Mouse (Mus musculus) small intestine, adult 2 months (tissue): ENCODE results near the gene Rad9b. TPM values are rescaled to one million over a fixed set of nuclear protein-coding genes. Genes with fewer than 3 reads are reported as not detected.

ENCODE experiments used
- H3K27ac ChIP-seq: fragments of 200-500 bp; 2 replicates; pipeline ENCODE4 v1.5.1; 2012; ENCODE audit warnings: low read depth, low read length, control low read depth, inconsistent platforms; ENCODE audit not compliant: insufficient read depth
- H3K27me3 ChIP-seq: fragments of 200-500 bp; 2 replicates; pipeline ENCODE4 v1.6.1; 2012; ENCODE audit warnings: mild to moderate bottlenecking, moderate library complexity, low read length, inconsistent platforms; ENCODE audit not compliant: control insufficient read depth, insufficient read depth
- H3K36me3 ChIP-seq: fragments of 200-500 bp; 2 replicates; pipeline ENCODE4 v1.6.1; 2012; ENCODE audit warnings: mild to moderate bottlenecking, low read length, control low read depth, inconsistent platforms; ENCODE audit not compliant: control insufficient read depth, insufficient read depth
- H3K4me1 ChIP-seq: fragments of 200-500 bp; 2 replicates; pipeline ENCODE4 v1.6.1; 2012; ENCODE audit warnings: low read length, inconsistent platforms, mixed read lengths; ENCODE audit not compliant: control insufficient read depth, insufficient read depth, insufficient read length
- H3K4me3 ChIP-seq: fragments of 200-500 bp; 2 replicates; pipeline ENCODE4 v1.5.1; 2012; ENCODE audit warnings: low read depth, mild to moderate bottlenecking, control low read depth, inconsistent platforms, low read length, moderate library complexity
- CTCF ChIP-seq: fragments of 200-500 bp; IDR thresholded peaks from 2 replicates; pipeline ENCODE4 v1.5.1; 2012; ENCODE audit warnings: low read depth, mild to moderate bottlenecking, control low read depth, inconsistent platforms, low read length, moderate library complexity, mixed read lengths; ENCODE audit not compliant: insufficient replicate concordance, insufficient read length; ENCODE audit errors: extremely low read depth
- POLR2A ChIP-seq: fragments of 200-500 bp; IDR thresholded peaks from 2 replicates; pipeline ENCODE4 v1.6.1; 2012; ENCODE audit warnings: low read depth, mild to moderate bottlenecking, control low read depth, inconsistent platforms, low read length, moderate library complexity
- WGBS: fragments of 180-500 bp; shearing (Covaris S2); methylation state at CpG from one replicate; pipeline ENCODE4 v1.1.7; 2018; 5-methylcytosine and 5-hydroxymethylcytosine counted together
- polyA plus RNA-seq: library from polyadenylated mRNA; depleted of rRNA; stranded (reverse); fragments of >200 nt; gene quantifications from 2 replicates; pipeline ENCODE4 v1.2.3, GENCODE M21; 2012

The Rad9b gene
- polyA plus RNA-seq, 1 experiment, result 0.98 TPM

DNA sequence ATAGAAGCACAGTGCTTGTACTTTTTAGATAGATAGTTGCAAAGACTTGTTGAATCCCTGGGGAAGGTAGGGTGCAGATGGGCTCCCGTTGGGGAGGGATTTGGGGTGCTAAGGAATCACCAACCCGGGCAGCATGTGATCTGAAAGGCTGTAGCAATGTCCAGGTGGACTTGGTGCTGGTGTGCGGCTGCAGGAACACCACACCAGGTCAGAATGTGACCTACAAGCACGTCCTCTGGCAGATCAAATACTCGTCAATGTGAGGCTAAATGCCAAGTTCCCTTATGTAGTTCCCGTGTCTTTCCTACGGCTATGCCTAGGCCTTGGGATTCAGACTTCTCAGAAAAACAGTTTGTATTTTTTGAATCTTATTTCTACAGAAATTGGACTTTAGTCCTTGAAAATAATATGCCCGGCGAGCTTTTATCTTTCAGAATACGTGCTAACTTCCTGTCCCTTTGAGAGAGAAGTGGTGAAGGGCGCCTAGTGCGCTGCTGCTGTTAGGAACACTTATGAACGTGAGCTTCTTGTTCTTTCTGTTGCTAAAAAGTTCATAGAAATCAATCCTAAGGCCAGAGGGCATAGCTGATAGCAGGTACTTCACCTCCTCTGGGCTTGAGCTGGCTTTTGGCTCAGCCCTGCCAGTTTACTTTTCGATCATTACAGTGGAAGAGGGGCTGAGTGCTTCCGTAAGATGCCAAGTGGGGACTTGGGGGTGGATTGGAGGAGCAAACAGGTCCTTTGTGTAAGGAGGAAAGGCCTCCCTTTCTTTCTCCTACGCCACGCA lies 62.3 kb downstream of the Rad9b start:
- Histone ChIP-seq H3K36me3 (peaks cover 7% of the 10 kb centered on the region; the same call in 1 of the 2 replicates), H3K27ac (peak overlapping the region; percentile 78), H3K27me3 (no peaks in the 10 kb centered on the region), H3K4me1 (peaks cover 50% of the 10 kb centered on the region), H3K4me3 (peak overlapping the region; percentile 13; the same call in 1 of the 2 replicates)
- 23% methylated on average over 17 of the region's 17 CpGs for WGBS
- no peak for TF ChIP-seq POLR2A

GRCm38 (mm10) chr5:122291149-122291548 lies 62.9 kb downstream of the Rad9b start:
- TF ChIP-seq POLR2A (no peak), CTCF (no peak)
- H3K4me3 ChIP-seq, result no peak overlapping the region
- 30% methylated on average over 6 of the region's 6 CpGs for WGBS
- H3K27ac ChIP-seq, result peak overlapping the region; percentile 78
- no peaks in the 10 kb centered on the region for H3K27me3 ChIP-seq
- H3K4me1 ChIP-seq, result peaks cover 52% of the 10 kb centered on the region; the same call in 1 of the 2 replicates
- peaks cover 7% of the 10 kb centered on the region; the same call in 1 of the 2 replicates for H3K36me3 ChIP-seq

DNA sequence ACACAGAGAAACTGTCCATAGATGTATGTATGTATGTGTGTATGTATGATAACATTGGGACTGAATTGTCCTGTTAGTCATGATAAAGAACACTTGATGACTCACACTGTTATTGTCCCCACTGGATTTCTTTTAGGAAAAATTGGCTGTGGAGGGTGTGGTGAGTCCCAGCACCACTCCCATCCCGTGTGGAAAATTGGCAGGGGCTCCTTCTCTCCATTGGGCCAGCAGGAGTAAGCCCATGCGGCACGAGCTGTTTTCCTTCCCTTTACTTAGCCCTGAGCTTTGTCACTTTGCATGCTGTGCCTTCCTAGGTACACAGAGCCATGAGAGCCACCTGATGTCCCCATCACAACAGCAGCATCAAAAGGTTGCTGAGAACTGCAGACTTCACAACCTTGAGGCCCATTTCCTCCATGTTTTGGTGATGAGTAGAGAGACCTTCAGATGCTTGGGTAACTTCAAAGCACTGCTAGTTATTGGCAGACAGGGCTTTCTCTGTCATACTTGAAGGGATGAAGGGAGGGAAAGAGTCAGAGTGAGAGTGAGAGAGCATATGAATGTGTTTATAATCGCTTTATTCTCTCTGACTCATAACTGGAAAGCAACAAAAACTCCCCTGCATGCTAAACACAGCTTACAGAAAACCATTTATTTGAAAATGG lies 65.8 kb downstream of the Rad9b start:
- 40% methylated on average over 4 of the region's 4 CpGs for WGBS
- Histone ChIP-seq H3K27me3 (no peaks in the 10 kb centered on the region), H3K27ac (peak overlapping the region; percentile 11; the same call in 1 of the 2 replicates), H3K36me3 (peaks cover 7% of the 10 kb centered on the region; the same call in 1 of the 2 replicates), H3K4me3 (no peak overlapping the region), H3K4me1 (peaks cover 43% of the 10 kb centered on the region; the same call in 1 of the 2 replicates)
- TF ChIP-seq POLR2A, result no peak
- TF ChIP-seq CTCF, result no peak

- peaks cover 1% of the 10 kb centered on the region; the same call in 1 of the 2 replicates for H3K36me3 ChIP-seq
- no peak for TF ChIP-seq POLR2A
- TF ChIP-seq CTCF, result no peak
- H3K4me3 ChIP-seq, result no peak overlapping the region
- H3K4me1 ChIP-seq, result peaks cover 34% of the 10 kb centered on the region; the same call in 1 of the 2 replicates
- WGBS, result 63% methylated on average over 4 of the region's 4 CpGs
- H3K27me3 ChIP-seq, result no peaks in the 10 kb centered on the region
- no peak overlapping the region for H3K27ac ChIP-seq
These were observed 67.0 kb downstream of the Rad9b start for GRCm38 (mm10) chr5:122287026-122287425.

DNA sequence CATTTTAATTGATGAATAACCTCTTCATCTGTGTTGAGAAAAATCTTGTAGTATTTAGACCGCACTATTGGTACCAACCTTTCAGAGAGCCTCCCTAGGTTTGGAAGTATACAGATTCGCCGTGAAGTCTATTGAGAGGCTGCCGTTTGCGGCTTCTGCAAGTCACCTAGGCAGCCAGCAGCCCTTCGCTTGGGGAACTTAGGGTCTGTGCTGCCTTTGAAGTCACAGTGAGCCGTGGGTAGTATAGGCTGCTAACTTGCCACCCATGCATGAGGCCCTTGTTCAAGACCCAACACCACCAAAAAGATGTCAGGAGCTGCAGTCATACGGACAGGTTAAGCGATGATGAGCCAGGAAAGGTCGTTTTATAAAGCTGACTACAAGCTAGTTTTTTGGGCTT lies 67.8 kb downstream of the Rad9b start:
- Histone ChIP-seq H3K27me3 (no peaks in the 10 kb centered on the region), H3K4me1 (peaks cover 32% of the 10 kb centered on the region; the same call in 1 of the 2 replicates), H3K4me3 (peak overlapping the region; percentile 44), H3K36me3 (peaks cover 1% of the 10 kb centered on the region; the same call in 1 of the 2 replicates), H3K27ac (peak overlapping the region; percentile 20; the same call in 1 of the 2 replicates)
- WGBS, result 66% methylated on average over 10 of the region's 10 CpGs
- TF ChIP-seq CTCF (no peak), POLR2A (no peak)

DNA sequence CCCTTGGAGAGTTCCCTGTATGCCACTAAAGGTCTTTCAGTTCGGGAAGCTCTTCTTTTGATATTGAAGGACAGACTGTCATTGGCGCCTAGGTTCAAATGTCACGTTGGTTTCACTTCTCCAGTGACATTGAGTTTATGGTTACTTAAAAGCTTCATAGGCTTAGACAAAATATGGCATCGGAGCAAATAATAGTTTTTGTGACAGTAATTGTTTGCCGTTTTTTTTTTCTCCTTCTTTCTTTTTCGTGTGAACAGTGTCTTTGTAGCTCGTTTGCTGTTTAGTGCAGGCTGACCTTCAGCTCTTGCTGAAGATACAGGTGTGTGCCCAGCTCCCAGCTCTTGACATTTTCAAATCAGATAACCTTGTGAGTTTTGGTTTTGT lies 68.3 kb downstream of the Rad9b start:
- Histone ChIP-seq H3K36me3 (peaks cover 1% of the 10 kb centered on the region; the same call in 1 of the 2 replicates), H3K4me1 (peaks cover 33% of the 10 kb centered on the region; the same call in 1 of the 2 replicates), H3K27me3 (no peaks in the 10 kb centered on the region), H3K4me3 (no peak overlapping the region; the same call in 1 of the 2 replicates), H3K27ac (peak overlapping the region; percentile 71)
- TF ChIP-seq POLR2A (no peak), CTCF (no peak)
- 15% methylated on average over 7 of the region's 7 CpGs for WGBS
